Mouse (Mus musculus): Measurements from ENCODE around the gene Mei1. TPM values are rescaled to one million over a fixed set of nuclear protein-coding genes. Genes with fewer than 3 reads are reported as not detected.

Mei1 gene
- 0.04 and 0.14 TPM in 2 replicates for polyA plus RNA-seq (2015; fragmentation: Nextera tagmentation; extraction: Ambion mirVana)

DNA sequence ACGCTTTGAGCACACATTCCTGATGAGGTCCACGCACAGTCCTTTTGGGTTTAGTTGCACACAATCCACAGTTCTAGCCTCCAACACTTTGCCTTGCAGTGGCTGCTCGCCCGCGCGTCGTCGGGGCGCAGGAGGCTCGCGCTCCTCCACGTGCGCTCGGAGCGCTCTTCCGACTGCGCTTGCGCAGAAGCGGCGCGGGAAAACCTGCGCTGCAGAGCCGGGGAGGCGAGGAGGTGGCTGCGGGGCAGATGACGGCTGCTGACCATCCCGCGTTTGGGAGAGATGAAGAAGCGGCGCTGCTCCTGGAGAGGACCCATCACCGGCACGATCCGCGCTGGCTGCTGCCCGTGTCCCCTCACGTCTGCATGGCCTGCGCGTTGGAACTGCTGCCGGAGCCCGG lies at the start of gene Mei1:
TSS of gene Mei1 (plus strand) at position 99 of the 400 bp plus-strand sequence.
- no peak within 1 kb of the TSS for H3K9ac ChIP-seq
- 28% methylated on average over 40 of the region's 40 CpGs for WGBS
- H3K9me3 ChIP-seq (replicated peaks): 0 out of 2 replicates have a peak, but pooled peaks cover 3% of the 10 kb centered on the region
- no peak for ATAC-seq
- peak within 1 kb of the TSS; percentile 47 for H3K4me2 ChIP-seq
- peak within 1 kb of the TSS; percentile 17; the same call in 1 of the 2 replicates for H3K4me3 ChIP-seq
- H3K36me3 ChIP-seq (ENCODE audit: poor library complexity, severe bottlenecking): no peaks in the 10 kb centered on the region
- no peak within 1 kb of the TSS for H3K27ac ChIP-seq
- H3K27me3 ChIP-seq: peaks cover 48% of the 10 kb centered on the region
- peaks cover 4% of the 10 kb centered on the region for H3K4me1 ChIP-seq

DNA sequence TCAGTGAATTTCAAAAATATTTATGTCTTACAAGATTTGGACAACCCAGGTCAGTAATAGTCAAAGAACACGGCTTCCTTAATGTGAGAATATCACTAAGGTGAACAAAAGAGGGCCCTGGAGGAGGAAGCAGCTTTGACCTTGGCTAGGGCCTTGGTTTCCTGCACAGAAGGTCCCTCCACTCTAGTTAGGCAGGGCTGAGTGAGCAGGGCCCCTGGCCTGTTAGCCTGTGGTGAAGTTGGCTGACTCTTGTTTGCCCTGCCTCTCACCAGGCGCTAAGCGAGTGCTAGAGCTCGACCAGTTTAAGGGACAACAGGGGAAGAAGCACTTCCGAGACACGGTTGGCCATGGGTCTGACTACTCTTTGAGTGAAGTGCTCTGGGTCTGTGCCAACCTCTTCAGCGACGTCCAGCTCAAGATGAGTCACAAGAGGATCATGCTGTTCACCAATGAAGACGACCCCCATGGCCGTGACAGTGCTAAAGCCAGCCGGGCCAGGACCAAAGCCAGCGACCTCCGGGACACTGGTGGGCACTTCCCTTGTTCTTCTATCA lies 47.2 kb upstream of the Mei1 start:
- no peak overlapping the region for H3K4me3 ChIP-seq
- H3K9me3 ChIP-seq (replicated peaks): no peaks in the 10 kb centered on the region
- H3K36me3 ChIP-seq (ENCODE audit: poor library complexity, severe bottlenecking): peaks cover 77% of the 10 kb centered on the region
- no peak overlapping the region for H3K27ac ChIP-seq
- 86% methylated on average over 13 of the region's 13 CpGs for WGBS
- no peak overlapping the region for H3K9ac ChIP-seq
- no peak for ATAC-seq
- H3K4me2 ChIP-seq: no peak overlapping the region
- no peaks in the 10 kb centered on the region for H3K27me3 ChIP-seq
- H3K4me1 ChIP-seq: peaks cover 2% of the 10 kb centered on the region; the same call in 1 of the 2 replicates

DNA sequence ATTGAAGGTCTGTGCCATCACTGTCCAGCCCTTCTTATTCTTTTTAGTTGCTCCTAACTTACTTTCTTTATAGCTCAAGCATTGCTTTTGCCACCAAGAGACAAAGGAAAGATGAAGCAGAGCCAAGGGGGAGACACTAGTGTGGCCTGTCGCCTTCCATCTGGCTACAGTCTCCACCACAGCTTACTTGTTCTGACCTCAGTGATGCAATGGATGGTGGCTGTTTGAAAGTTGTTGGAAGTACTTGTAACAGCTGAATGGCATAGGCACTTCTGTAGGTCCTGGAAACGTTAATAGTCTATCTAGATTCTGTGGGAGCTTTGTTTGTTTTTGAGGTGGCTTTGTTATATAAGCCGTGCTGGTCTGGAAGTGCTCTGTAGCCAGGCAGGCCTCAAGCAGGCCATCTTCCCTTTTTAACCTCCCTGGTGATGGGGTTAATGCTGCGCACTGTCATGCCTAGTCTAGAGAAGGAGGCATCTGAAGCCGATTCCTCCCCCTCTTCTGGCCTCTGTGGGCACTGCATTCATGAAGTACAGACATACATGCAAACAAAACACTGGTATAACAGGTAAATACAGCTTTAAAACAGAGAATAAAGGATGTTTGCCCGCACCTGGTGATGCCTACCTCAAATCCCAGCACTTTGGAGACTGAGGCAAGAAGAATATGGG lies 45.7 kb upstream of the Mei1 start:
- Histone ChIP-seq H3K4me2 (no peak overlapping the region), H3K27me3 (no peaks in the 10 kb centered on the region), H3K4me1 (no peaks in the 10 kb centered on the region), H3K27ac (no peak overlapping the region), H3K9ac (no peak overlapping the region), H3K4me3 (no peak overlapping the region), H3K36me3 (ENCODE audit: poor library complexity, severe bottlenecking) (peaks cover 88% of the 10 kb centered on the region), H3K9me3 (replicated peaks) (no peaks in the 10 kb centered on the region)
- 89% methylated on average over 6 of the region's 6 CpGs for WGBS
- ATAC-seq: no peak

DNA sequence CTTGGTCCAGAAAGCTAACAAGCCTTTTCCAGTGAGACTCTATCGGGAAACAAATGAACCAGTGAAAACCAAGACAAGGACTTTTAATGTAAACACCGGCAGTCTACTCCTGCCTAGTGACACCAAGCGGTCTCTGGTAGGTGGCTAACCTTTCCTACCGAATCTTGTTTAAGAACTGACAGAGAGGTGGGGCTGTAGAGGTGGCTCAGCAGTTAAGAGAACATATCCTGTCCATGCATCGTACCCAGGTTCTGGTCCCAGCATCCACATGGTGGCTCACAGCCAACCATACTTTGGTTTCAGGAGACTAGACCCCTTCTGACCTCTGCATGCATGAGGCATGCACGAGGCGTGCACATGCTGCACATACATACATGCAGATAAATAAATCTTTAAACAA lies 42.5 kb upstream of the Mei1 start:
- Histone ChIP-seq H3K27me3 (no peaks in the 10 kb centered on the region), H3K4me2 (no peak overlapping the region), H3K4me1 (no peaks in the 10 kb centered on the region), H3K36me3 (ENCODE audit: poor library complexity, severe bottlenecking) (peaks cover 98% of the 10 kb centered on the region), H3K9ac (no peak overlapping the region), H3K4me3 (no peak overlapping the region), H3K9me3 (replicated peaks) (no peaks in the 10 kb centered on the region), H3K27ac (no peak overlapping the region)
- no peak for ATAC-seq
- WGBS: 96% methylated on average over 7 of the region's 7 CpGs

DNA sequence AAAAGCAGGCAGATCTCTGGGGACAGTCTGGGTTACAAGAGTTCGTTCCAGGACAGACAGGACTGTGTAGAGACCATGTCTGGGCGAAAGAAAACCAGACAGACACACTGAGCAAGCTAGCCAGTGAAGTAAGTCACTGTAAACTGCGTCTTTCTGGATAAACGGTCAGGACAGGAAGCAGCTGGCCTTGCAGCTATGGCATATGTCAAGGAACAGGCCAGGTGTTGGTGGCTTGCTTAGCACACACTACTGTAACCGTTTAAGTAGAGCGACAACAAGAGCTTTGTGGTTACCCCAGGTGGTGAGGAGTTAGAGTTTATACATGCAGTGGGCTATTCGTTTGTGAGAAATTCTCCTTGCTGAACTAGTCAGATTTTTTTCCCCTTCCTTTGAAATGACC lies 42.1 kb upstream of the Mei1 start:
- ATAC-seq: no peak
- H3K36me3 ChIP-seq (ENCODE audit: poor library complexity, severe bottlenecking): peaks cover 97% of the 10 kb centered on the region

DNA sequence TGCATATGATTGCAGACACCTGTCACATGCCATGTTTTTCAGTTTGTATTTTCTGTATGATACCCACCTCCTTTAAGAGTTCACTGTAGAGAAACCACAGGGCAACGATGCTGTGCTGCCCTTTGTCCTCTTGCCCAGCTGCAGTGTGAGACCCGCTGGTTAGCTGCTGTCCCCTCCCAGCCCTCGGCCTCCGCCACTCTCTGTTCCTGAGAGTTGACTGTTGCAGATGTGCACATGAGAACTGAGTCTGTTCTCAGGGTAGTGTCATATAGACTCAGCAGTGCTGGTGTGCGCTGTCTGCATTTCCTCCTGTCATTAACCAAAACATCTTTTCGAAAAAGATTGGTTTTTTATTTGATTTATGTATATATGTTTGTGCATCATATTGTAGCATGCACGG lies 37.4 kb upstream of the Mei1 start:
- no peak for ATAC-seq
- Histone ChIP-seq H3K9me3 (replicated peaks) (no peaks in the 10 kb centered on the region), H3K4me1 (no peaks in the 10 kb centered on the region), H3K27me3 (no peaks in the 10 kb centered on the region), H3K36me3 (ENCODE audit: poor library complexity, severe bottlenecking) (peaks cover 93% of the 10 kb centered on the region), H3K4me3 (no peak overlapping the region), H3K27ac (no peak overlapping the region), H3K9ac (no peak overlapping the region), H3K4me2 (no peak overlapping the region)
- 89% methylated on average over 7 of the region's 7 CpGs for WGBS

More for the DNA sequence above, 42.1 kb upstream of the Mei1 start:
- Histone ChIP-seq H3K27me3 (no peaks in the 10 kb centered on the region), H3K27ac (no peak overlapping the region), H3K9ac (no peak overlapping the region), H3K9me3 (replicated peaks) (no peaks in the 10 kb centered on the region), H3K4me3 (no peak overlapping the region), H3K4me1 (no peaks in the 10 kb centered on the region), H3K4me2 (no peak overlapping the region)
- WGBS: 93% methylated on average over 7 of the region's 7 CpGs

DNA sequence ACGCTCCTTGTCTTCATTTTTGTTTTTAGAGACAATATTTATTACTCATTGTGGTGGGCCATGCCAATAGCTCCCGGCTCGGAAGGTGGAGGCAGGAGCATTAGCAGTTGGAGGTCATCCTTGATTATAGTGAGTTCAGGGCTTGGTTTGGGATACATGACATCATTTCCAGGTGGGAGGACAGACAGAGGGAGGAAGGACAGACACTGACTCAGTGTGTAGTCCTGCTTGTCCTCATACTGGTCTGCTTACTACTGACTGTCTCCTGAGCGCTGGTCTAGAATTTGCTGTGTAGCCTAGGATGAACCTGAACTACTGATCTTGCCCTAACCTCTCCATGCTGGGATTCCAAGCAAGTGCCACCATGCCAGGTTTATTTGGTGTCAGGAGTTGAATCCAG lies 36.0 kb upstream of the Mei1 start, which contains the start of gene Desi1:
TSS of gene Desi1 (minus strand) at position 101 of the 400 bp plus-strand sequence.
- no peak for ATAC-seq
- Histone ChIP-seq H3K27me3 (no peaks in the 10 kb centered on the region), H3K4me1 (no peaks in the 10 kb centered on the region), H3K36me3 (ENCODE audit: poor library complexity, severe bottlenecking) (peaks cover 93% of the 10 kb centered on the region), H3K27ac (no peak within 1 kb of the TSS), H3K4me2 (no peak within 1 kb of the TSS), H3K4me3 (no peak within 1 kb of the TSS), H3K9ac (no peak within 1 kb of the TSS), H3K9me3 (replicated peaks) (no peaks in the 10 kb centered on the region)
- 97% methylated on average over 4 of the region's 4 CpGs for WGBS

DNA sequence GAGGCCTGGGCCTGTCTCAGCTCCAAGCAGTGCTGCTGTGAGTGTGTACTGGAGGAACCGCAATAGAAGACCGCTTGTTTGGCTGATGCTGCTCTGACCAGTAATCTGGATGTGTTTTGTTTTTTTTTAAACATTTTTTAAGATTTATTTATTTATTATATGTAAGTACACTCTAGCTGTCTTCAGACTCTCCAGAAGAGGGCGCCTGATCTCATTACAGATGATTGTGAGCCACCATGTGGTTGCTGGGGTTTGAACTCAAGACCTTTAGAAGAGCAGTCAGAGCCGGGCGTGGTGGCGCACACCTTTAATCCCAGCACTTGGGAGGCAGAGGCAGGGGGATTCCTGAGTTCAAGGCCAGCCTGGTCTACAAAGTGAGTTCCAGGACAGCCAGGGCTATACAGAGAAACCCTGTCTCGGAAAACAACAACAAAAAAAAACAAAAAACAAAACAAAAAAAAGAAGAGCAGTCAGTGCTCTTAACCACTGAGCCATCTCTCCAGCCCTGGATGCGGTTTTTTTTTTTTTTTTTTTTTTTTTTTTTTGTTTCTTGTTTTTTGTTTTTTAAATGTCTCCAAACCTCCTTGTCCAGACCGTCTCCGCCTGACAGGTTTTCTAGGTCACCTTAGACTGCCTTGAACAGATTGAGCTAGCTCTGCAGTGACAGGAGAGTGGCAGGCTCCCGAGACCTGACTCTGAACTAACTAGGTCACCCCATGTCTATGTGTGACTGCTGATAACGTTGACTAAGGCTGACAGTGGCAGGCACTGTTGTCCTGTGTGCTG lies 33.7 kb upstream of the Mei1 start:
- WGBS: 84% methylated on average over 12 of the region's 12 CpGs
- Histone ChIP-seq H3K27me3 (no peaks in the 10 kb centered on the region), H3K27ac (no peak overlapping the region), H3K4me1 (no peaks in the 10 kb centered on the region), H3K4me2 (no peak overlapping the region), H3K36me3 (ENCODE audit: poor library complexity, severe bottlenecking) (peaks cover 92% of the 10 kb centered on the region), H3K9me3 (replicated peaks) (no peaks in the 10 kb centered on the region), H3K4me3 (no peak overlapping the region), H3K9ac (no peak overlapping the region)
- no peak for ATAC-seq

DNA sequence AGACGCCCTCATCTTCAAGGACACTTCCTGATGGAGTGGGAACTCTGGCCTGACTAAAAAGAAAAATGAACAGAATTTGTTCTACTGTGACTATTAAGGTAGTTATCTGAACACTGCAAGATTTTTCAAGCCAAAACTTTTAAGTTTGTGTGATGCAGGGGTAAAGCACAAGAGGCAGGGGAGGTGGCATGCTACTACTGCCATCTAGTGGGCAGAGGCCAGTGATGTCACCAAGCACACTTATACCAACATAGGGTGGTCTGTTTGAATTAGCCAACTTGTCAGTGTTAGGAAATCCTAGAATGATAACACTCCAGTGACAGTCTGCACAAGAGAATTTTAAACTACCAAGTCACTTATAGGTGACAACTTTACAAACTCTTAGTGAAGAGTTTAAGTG lies 29.1 kb upstream of the Mei1 start:
- no peak overlapping the region for H3K9ac ChIP-seq
- H3K36me3 ChIP-seq (ENCODE audit: poor library complexity, severe bottlenecking): peaks cover 70% of the 10 kb centered on the region
- no peaks in the 10 kb centered on the region for H3K9me3 ChIP-seq (replicated peaks)
- no peak for ATAC-seq
- peaks cover 16% of the 10 kb centered on the region; the same call in 1 of the 2 replicates for H3K4me1 ChIP-seq
- no peak overlapping the region for H3K27ac ChIP-seq
- no peak overlapping the region for H3K4me3 ChIP-seq
- H3K4me2 ChIP-seq: no peak overlapping the region
- 100% methylated on average over 1 of the region's 1 CpGs for WGBS
- H3K27me3 ChIP-seq: no peaks in the 10 kb centered on the region

DNA sequence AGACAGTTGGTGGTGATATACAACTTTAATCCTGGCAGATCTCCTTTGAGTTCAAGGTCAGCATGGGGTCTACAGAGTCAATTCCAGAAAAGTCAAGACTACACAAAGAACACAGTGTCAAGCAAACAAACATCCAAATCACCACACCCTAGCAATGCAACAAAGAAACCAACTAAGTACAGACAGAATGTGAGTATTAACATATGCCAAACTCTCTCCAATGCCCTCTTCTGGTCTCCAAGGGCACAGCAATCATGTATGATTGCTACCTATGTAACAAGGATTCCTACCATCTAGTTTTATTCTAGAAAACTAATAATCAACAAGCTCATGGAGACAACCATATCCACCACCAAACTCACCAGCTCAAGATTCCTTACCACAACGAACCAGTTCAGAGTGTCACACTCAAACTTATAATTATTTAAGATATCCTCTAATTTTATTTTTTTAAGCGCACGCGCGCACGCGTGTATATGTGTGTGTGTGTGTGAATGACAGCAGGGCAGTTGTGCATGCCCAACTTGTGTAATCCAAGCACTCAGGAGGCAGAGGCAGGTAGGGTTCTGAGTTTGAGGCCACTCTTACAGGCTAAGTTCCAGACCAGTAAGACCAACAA lies 25.5 kb upstream of the Mei1 start:
- 97% methylated on average over 7 of the region's 7 CpGs for WGBS

DNA sequence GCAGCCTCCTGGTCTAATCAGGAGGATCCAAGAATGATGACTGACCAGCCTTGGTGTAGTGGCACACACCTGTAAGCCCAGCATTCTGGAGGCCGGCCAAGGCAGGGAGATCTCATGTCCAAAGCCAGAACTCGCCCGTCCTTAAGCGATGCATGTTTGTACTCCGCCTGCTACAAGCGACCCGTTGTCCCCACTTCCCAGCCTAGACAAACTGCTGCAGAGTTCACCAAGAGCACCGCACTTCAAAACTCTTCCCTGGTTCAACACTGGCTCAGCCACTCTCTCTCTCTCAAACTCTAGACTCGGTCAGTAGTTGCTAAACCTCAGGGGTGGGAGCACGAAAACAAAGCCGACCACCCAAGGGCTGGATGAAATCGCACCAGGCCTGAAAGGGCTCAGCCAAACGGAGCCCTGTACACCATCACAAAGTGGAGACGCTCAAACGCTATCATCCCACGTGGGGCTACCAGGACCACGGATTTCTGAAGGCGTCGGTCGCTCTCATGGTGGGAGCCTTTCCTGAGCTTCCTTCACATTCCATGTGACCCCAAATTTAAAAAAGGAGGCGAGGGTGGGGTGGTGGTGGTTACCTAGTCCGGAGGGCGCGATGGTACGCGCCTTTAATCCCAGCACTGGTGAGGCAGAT lies 23.4 kb upstream of the Mei1 start:
- H3K9me3 ChIP-seq (replicated peaks): no peaks in the 10 kb centered on the region
- no peak for ATAC-seq
- H3K27me3 ChIP-seq: no peaks in the 10 kb centered on the region
- H3K4me2 ChIP-seq: peak overlapping the region; percentile 98
- peaks cover 32% of the 10 kb centered on the region for H3K4me1 ChIP-seq
- H3K9ac ChIP-seq: peak overlapping the region; percentile 97
- WGBS: 5% methylated on average over 26 of the region's 26 CpGs
- peak overlapping the region; percentile 100 for H3K4me3 ChIP-seq
- no peak overlapping the region for H3K27ac ChIP-seq
- H3K36me3 ChIP-seq (ENCODE audit: poor library complexity, severe bottlenecking): peaks cover 18% of the 10 kb centered on the region

More for the DNA sequence above, 25.5 kb upstream of the Mei1 start:
- Histone ChIP-seq H3K4me2 (no peak overlapping the region), H3K36me3 (ENCODE audit: poor library complexity, severe bottlenecking) (peaks cover 36% of the 10 kb centered on the region), H3K4me1 (peaks cover 32% of the 10 kb centered on the region), H3K4me3 (no peak overlapping the region), H3K27ac (no peak overlapping the region), H3K27me3 (no peaks in the 10 kb centered on the region), H3K9ac (no peak overlapping the region), H3K9me3 (replicated peaks) (no peaks in the 10 kb centered on the region)
- ATAC-seq: no peak
